ENCODE assay signal across 18 mouse cellular contexts in genomic region chr16:94850393-94850792, GRCm38 (mm10).
DNase-seq lines count a peak whose midpoint lies in the region; ATAC-seq lines count a peak whose summit lies in the region.
"Had no signal": no experiment of that assay in that cellular context is flagged by ENCODE, and none has a peak within 500 bp of the region (broad histone marks: within the 10 kb centered on the region; RNA-seq: fewer than 3 reads in every experiment).

No protein-coding gene starts in this region.

- no peaks in the 10 kb centered on the region for H3K9me3 ChIP-seq in hindbrain, embryonic 10.5 days
- H3K9me3 ChIP-seq in hindbrain, embryonic 14.5 days (ENCODE audit: control insufficient read depth, low read length), result no peaks in the 10 kb centered on the region
- no peaks in the 10 kb centered on the region for H3K9me3 ChIP-seq in midbrain, embryonic 14.5 days (ENCODE audit: control insufficient read depth, low read length)
- H3K9me3 ChIP-seq: embryonic facial prominence, embryonic 13.5 days; limb, embryonic 12.5 days; liver, embryonic 15.5 days; neural tube, embryonic 15.5 days had no signal

- H3K4me3 ChIP-seq in hindbrain, embryonic 10.5 days, result no peak overlapping the region
- H3K4me3 ChIP-seq in hindbrain, embryonic 14.5 days (replicated peaks; ENCODE audit: low read length), result no peak overlapping the region
- no peak overlapping the region for H3K4me3 ChIP-seq in midbrain, embryonic 14.5 days (replicated peaks; ENCODE audit: low read depth, low read length)
- H3K4me3 ChIP-seq: embryonic facial prominence, embryonic 13.5 days; limb, embryonic 12.5 days; liver, embryonic 15.5 days; neural tube, embryonic 15.5 days had no signal

- DNase-seq in hindbrain, embryonic 10.5 days (ENCODE audit: low spot score), result no peak
- no peak for DNase-seq in hindbrain, embryonic 14.5 days (ENCODE audit: low spot score)
- DNase-seq in Muller cell, postnatal 12 days (ENCODE audit: inconsistent ontology term), result peak; percentile 37
- DNase-seq in frontal cortex, postnatal 36 days (ENCODE audit: low spot score in 2 of 2), result peak; percentile 57
- peak; percentile 36 for DNase-seq in midbrain, embryonic 14.5 days
- no peak for DNase-seq in embryo, embryonic 9.5 days (ENCODE audit: extremely low spot score)
- DNase-seq in gastrocnemius, postnatal 36 days, result no peak
- DNase-seq: adrenal gland, postnatal 14 days; cerebellum, postnatal 36 days; heart, postnatal 14 days; kidney, postnatal 4 days; lung, postnatal 36 days; thymus, adult 2 months had no signal

- H3K36me3 ChIP-seq in hindbrain, embryonic 10.5 days, result no peaks in the 10 kb centered on the region
- H3K36me3 ChIP-seq in hindbrain, embryonic 14.5 days (replicated peaks; ENCODE audit: control insufficient read depth, insufficient read depth), result no peaks in the 10 kb centered on the region
- no peaks in the 10 kb centered on the region for H3K36me3 ChIP-seq in midbrain, embryonic 14.5 days (ENCODE audit: control insufficient read depth, insufficient read depth, low read length)
- H3K36me3 ChIP-seq: embryonic facial prominence, embryonic 13.5 days; limb, embryonic 12.5 days; liver, embryonic 15.5 days; neural tube, embryonic 15.5 days had no signal

- intact Hi-C loops in gastrocnemius, postnatal 36 days (cut with DNase I), result no loop called here

- H3K27ac ChIP-seq in hindbrain, embryonic 10.5 days, result 0 out of 2 replicates have a peak overlapping the region, but pooled peaks have one; percentile 51
- H3K27ac ChIP-seq in hindbrain, embryonic 14.5 days, result no peak overlapping the region
- no peak overlapping the region for H3K27ac ChIP-seq in midbrain, embryonic 14.5 days (replicated peaks; ENCODE audit: low read depth, low read length)
- H3K27ac ChIP-seq: embryonic facial prominence, embryonic 13.5 days; limb, embryonic 12.5 days; liver, embryonic 15.5 days; neural tube, embryonic 15.5 days had no signal

- no peak overlapping the region for H3K9ac ChIP-seq in hindbrain, embryonic 14.5 days
- no peak overlapping the region for H3K9ac ChIP-seq in midbrain, embryonic 14.5 days (replicated peaks; ENCODE audit: low read length)
- H3K9ac ChIP-seq: embryonic facial prominence, embryonic 13.5 days; limb, embryonic 12.5 days; liver, embryonic 15.5 days; neural tube, embryonic 15.5 days had no signal

- H3K4me2 ChIP-seq in hindbrain, embryonic 14.5 days (replicated peaks), result no peak overlapping the region
- H3K4me2 ChIP-seq in midbrain, embryonic 14.5 days (ENCODE audit: low read length), result 0 out of 2 replicates have a peak overlapping the region, but pooled peaks have one; percentile 1
- H3K4me2 ChIP-seq: embryonic facial prominence, embryonic 13.5 days; limb, embryonic 12.5 days; liver, embryonic 15.5 days; neural tube, embryonic 15.5 days had no signal

- WGBS in hindbrain, embryonic 10.5 days, result 39% methylated on average over 14 of the region's 14 CpGs
- WGBS in hindbrain, embryonic 14.5 days, result 29% methylated on average over 14 of the region's 14 CpGs
- WGBS in midbrain, embryonic 14.5 days, result 30% methylated on average over 14 of the region's 14 CpGs

- no peaks in the 10 kb centered on the region for H3K27me3 ChIP-seq in hindbrain, embryonic 10.5 days (ENCODE audit: insufficient read depth, poor library complexity, severe bottlenecking)
- no peaks in the 10 kb centered on the region for H3K27me3 ChIP-seq in hindbrain, embryonic 14.5 days (ENCODE audit: control insufficient read depth, insufficient read depth, low read length)
- H3K27me3 ChIP-seq in midbrain, embryonic 14.5 days (ENCODE audit: control insufficient read depth, insufficient read depth, low read length), result no peaks in the 10 kb centered on the region
- H3K27me3 ChIP-seq: embryonic facial prominence, embryonic 13.5 days; limb, embryonic 12.5 days; liver, embryonic 15.5 days; neural tube, embryonic 15.5 days had no signal

- peaks cover 9% of the 10 kb centered on the region for H3K4me1 ChIP-seq in hindbrain, embryonic 10.5 days (replicated peaks)
- no peaks in the 10 kb centered on the region for H3K4me1 ChIP-seq in hindbrain, embryonic 14.5 days (replicated peaks; ENCODE audit: control insufficient read depth, insufficient read depth, low read length)
- no peaks in the 10 kb centered on the region for H3K4me1 ChIP-seq in midbrain, embryonic 14.5 days (ENCODE audit: control insufficient read depth, insufficient read depth, low read length)
- H3K4me1 ChIP-seq: liver, embryonic 15.5 days had no signal

- no peak for ATAC-seq in hindbrain, embryonic 14.5 days (ENCODE audit: low FRiP score)
- no peak for ATAC-seq in midbrain, embryonic 14.5 days (ENCODE audit: low FRiP score, low TSS enrichment)
- ATAC-seq: intestine, embryonic 16.5 days had no signal

Comparison
In these comparisons a context has a peak if more than half of its experiments do, and no peak if none do; other contexts are left out.
1. DNase-seq: peak in Muller cell, postnatal 12 days (single experiment), frontal cortex, postnatal 36 days (2 of 2) and midbrain, embryonic 14.5 days (single experiment); none in hindbrain, embryonic 10.5 days (single experiment), hindbrain, embryonic 14.5 days (single experiment), embryo, embryonic 9.5 days (single experiment) and gastrocnemius, postnatal 36 days (0 of 2).